Mouse (Mus musculus) olfactory bulb, adult 2 months (tissue): ENCODE data around the gene Gmds.

Source experiments
- CTCF ChIP-seq: fragments of 200-500 bp; IDR thresholded peaks from 2 replicates; pipeline ENCODE4 v1.5.1; 2012; ENCODE audit warnings: low read depth, mild to moderate bottlenecking, low read length, moderate library complexity; ENCODE audit not compliant: insufficient read depth
- POLR2A ChIP-seq: fragments of 200-500 bp; IDR thresholded peaks from 2 replicates; pipeline ENCODE4 v1.6.1; 2012; ENCODE audit warnings: mild to moderate bottlenecking, low read depth, low read length, moderate library complexity; ENCODE audit not compliant: insufficient read depth

DNA sequence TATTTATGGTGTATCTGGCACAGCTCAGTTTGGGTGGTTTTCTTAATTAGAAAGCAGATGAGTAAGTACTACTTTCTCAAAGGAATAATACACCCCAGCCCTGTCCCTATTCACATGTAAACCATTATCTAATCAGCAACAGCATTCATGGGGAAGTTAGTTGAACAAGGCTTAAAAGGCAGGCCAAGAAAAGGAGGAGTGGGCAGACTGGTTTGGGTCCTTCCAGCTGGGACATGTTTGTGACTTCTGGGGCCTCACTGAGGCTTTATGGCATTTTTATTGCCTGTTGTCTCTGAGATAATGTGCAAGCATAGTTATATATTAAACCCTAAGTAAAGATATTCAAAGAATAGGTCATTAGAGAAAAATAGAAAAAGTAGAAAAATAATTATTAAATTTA, 285.0 kb downstream of the Gmds start:
- TF ChIP-seq CTCF, result no peak
- TF ChIP-seq POLR2A, result no peak
